Mouse (Mus musculus): ENCODE measurements around the gene Bmp6. TPM values are rescaled to one million over a fixed set of nuclear protein-coding genes. Genes with fewer than 3 reads are reported as not detected.

Bmp6 gene
- polyA plus RNA-seq, 1 experiment from 2014 or later: 0.20 TPM

DNA sequence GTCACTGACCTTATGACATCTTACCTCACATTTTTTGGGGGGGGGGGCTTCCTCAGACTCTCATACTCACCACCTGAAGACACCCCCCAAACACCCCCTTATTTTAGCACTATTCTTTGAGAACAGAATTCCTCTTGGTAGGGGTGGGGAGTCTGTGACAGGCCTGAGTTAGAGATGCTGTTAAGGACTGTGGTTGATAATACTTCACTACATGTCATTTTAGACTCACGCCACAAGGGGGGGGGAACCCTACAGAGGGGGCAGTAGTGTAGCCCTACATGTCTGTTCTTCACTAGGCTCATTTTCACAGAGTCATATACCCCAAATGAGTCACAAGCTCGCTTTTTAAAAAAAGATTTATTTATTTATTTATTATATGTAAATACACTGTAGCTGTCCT lies 1.7 kb upstream of the Bmp6 start:
- Histone ChIP-seq H3K9me3 (replicated peaks) (no peaks in the 10 kb centered on the region), H3K27ac (no peak overlapping the region), H3K4me2 (no peak overlapping the region), H3K27me3 (peaks cover 54% of the 10 kb centered on the region), H3K4me3 (replicated peaks) (no peak overlapping the region), H3K9ac (no peak overlapping the region), H3K4me1 (replicated peaks) (peaks cover 9% of the 10 kb centered on the region), H3K36me3 (no peaks in the 10 kb centered on the region)
- ATAC-seq (ENCODE audit: low read depth) (no peak), DNase-seq (no peak)
- 40% methylated on average over 2 of the region's 2 CpGs for WGBS (ENCODE audit: insufficient replicate concordance)

DNA sequence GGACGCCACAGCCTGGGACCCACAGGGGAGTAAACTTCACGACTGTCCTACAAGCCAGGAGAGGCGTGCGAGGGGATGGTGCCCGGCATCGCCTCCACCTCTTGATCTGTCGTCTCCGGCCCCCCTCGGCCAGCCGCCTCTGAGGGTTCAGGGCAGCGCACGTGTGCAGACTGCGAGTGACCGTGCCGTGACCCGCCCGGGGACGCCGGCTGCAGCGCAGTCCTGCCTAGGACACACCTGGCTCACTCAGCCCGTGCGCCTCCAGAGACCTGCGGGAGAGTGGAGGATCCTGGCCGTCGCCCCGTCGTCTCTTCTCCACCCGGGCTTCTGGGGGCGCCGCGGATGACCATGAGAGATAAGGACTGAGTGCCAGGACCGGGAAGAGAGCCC lies 519 bp downstream of the Bmp6 start:
- DNase-seq (no peak), ATAC-seq (ENCODE audit: low read depth) (no peak)
- no peak overlapping the region for H3K9ac ChIP-seq
- H3K27ac ChIP-seq: no peak overlapping the region
- peaks cover 9% of the 10 kb centered on the region for H3K4me1 ChIP-seq (replicated peaks)
- peak overlapping the region; percentile 43 for H3K4me3 ChIP-seq (replicated peaks)
- H3K4me2 ChIP-seq: peak overlapping the region; percentile 54
- H3K27me3 ChIP-seq: peaks cover 71% of the 10 kb centered on the region
- H3K36me3 ChIP-seq: no peaks in the 10 kb centered on the region
- H3K9me3 ChIP-seq (replicated peaks): no peaks in the 10 kb centered on the region
- 1% methylated on average over 32 of the region's 32 CpGs for WGBS (ENCODE audit: insufficient replicate concordance)

GRCm38 (mm10) chr13:38346096-38346915 lies 1.4 kb downstream of the Bmp6 start:
- Histone ChIP-seq H3K4me2 (peak overlapping the region; percentile 54), H3K36me3 (no peaks in the 10 kb centered on the region), H3K4me3 (replicated peaks) (peak overlapping the region; percentile 43), H3K9ac (no peak overlapping the region), H3K27ac (no peak overlapping the region), H3K4me1 (replicated peaks) (peaks cover 9% of the 10 kb centered on the region), H3K9me3 (replicated peaks) (no peaks in the 10 kb centered on the region), H3K27me3 (peaks cover 74% of the 10 kb centered on the region)
- 2% methylated on average over 63 of the region's 63 CpGs for WGBS (ENCODE audit: insufficient replicate concordance)
- ATAC-seq (ENCODE audit: low read depth): no peak
- no peak for DNase-seq

DNA sequence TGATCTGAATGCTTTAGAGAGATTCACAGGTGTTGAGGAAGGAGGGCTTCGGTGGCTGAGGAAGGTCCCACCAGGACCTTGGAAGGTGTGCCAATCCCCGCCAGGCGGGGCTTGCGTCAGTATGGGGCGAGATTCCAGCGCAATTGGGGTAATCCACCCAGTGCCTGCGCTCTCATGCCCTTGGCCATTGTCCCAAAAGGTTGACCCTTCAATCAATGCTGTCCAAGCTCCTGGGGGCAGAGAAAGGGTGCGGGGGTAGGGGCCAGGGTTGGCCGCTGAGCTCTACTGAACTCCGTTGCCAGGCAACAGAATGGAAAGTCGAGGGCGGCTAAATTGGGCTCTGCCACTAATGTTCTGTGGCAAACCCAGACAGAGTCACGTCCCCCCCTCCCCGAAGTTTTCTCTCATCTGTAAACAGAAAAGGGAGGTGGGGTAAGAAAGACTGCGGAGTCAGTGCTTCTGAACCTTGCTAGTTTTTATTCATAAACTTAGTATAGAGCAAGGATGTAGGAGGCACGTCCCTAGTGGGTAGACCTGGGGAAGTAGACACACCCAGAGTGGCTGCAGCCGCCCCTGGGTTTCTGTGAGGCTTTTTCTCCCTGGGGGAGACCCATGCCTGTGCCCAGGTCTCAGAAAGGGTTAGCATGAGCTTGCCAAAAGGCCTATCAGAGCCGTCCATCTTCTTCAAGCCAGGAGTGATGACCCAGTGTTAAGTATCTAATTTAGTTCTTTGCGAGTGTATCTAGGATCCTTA lies 2.3 kb downstream of the Bmp6 start:
- ATAC-seq (ENCODE audit: low read depth) (no peak), DNase-seq (no peak)
- Histone ChIP-seq H3K9me3 (replicated peaks) (no peaks in the 10 kb centered on the region), H3K27ac (no peak overlapping the region), H3K9ac (no peak overlapping the region), H3K27me3 (peaks cover 81% of the 10 kb centered on the region), H3K4me2 (peak overlapping the region; percentile 54), H3K36me3 (no peaks in the 10 kb centered on the region), H3K4me3 (replicated peaks) (peak overlapping the region; percentile 43), H3K4me1 (replicated peaks) (peaks cover 11% of the 10 kb centered on the region)
- 11% methylated on average over 19 of the region's 19 CpGs for WGBS (ENCODE audit: insufficient replicate concordance)

- no peak overlapping the region for H3K9ac ChIP-seq
- H3K9me3 ChIP-seq (replicated peaks): no peaks in the 10 kb centered on the region
- WGBS (ENCODE audit: insufficient replicate concordance): 38% methylated on average over 5 of the region's 5 CpGs
- no peak overlapping the region for H3K4me3 ChIP-seq (replicated peaks)
- no peak for DNase-seq
- no peak overlapping the region for H3K4me2 ChIP-seq
- peaks cover 83% of the 10 kb centered on the region for H3K27me3 ChIP-seq
- peaks cover 12% of the 10 kb centered on the region for H3K4me1 ChIP-seq (replicated peaks)
- H3K27ac ChIP-seq: no peak overlapping the region
- no peak for ATAC-seq (ENCODE audit: low read depth)
- H3K36me3 ChIP-seq: no peaks in the 10 kb centered on the region
These were observed 2.8 kb downstream of the Bmp6 start for GRCm38 (mm10) chr13:38347775-38348135.

GRCm38 (mm10) chr13:38349046-38349445 lies 4.1 kb downstream of the Bmp6 start:
- H3K36me3 ChIP-seq: no peaks in the 10 kb centered on the region
- no peak overlapping the region for H3K4me2 ChIP-seq
- peaks cover 82% of the 10 kb centered on the region for H3K27me3 ChIP-seq
- peaks cover 12% of the 10 kb centered on the region for H3K4me1 ChIP-seq (replicated peaks)
- no peak overlapping the region for H3K4me3 ChIP-seq (replicated peaks)
- no peak for ATAC-seq (ENCODE audit: low read depth)
- no peak overlapping the region for H3K27ac ChIP-seq
- no peak overlapping the region for H3K9ac ChIP-seq
- no peaks in the 10 kb centered on the region for H3K9me3 ChIP-seq (replicated peaks)
- WGBS (ENCODE audit: insufficient replicate concordance): 53% methylated on average over 4 of the region's 4 CpGs
- DNase-seq: no peak

DNA sequence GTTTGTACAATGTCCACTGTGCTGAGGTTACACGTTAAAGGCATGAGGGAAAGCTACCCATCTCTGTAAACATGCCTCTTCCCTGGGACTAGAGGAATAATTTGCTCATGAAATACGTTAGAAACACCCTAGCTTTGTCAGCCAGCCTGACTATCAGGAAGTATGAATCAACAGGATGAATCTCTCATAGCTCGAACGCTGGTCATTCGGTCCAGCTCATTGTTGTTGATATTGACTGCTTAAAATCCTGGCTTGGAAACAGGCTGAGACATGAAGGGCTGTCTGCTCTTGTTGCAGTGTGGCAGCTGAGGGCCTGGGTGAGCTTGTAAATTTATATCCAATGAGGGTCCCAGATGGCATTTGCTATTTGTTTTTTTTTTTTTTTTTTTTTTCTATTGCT lies 4.9 kb downstream of the Bmp6 start:
- 36% methylated on average over 5 of the region's 5 CpGs for WGBS (ENCODE audit: insufficient replicate concordance)
- Histone ChIP-seq H3K4me1 (replicated peaks) (peaks cover 12% of the 10 kb centered on the region), H3K9ac (no peak overlapping the region), H3K27ac (no peak overlapping the region), H3K4me3 (replicated peaks) (no peak overlapping the region), H3K27me3 (peaks cover 75% of the 10 kb centered on the region), H3K36me3 (no peaks in the 10 kb centered on the region), H3K9me3 (replicated peaks) (no peaks in the 10 kb centered on the region), H3K4me2 (no peak overlapping the region)
- no peak for DNase-seq
- no peak for ATAC-seq (ENCODE audit: low read depth)

DNA sequence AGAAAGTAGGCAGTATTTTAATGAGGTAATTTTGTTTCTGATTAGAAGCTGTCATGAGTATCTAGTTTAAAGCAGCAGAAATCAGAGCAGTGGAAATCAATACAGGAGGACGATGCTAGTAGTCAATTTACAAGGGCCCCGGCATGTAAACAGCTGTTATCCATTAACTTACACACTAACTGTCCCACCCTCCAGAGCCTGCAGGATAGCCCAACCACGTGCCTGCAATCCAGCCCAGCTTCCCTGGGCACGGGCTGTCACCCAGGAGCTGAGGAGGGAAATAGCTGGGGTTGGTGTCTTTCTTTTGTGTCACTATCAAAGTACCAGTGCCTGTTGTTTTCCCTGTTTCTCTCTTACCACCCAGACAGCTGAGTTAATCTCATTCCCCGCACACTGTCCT lies 7.1 kb downstream of the Bmp6 start:
- no peaks in the 10 kb centered on the region for H3K9me3 ChIP-seq (replicated peaks)
- peaks cover 53% of the 10 kb centered on the region for H3K27me3 ChIP-seq
- peaks cover 3% of the 10 kb centered on the region; the same call in 1 of the 2 replicates for H3K4me1 ChIP-seq (replicated peaks)
- ATAC-seq (ENCODE audit: low read depth): peak; percentile 62; the same call in 1 of the 2 replicates
- no peaks in the 10 kb centered on the region for H3K36me3 ChIP-seq
- no peak for DNase-seq
- WGBS (ENCODE audit: insufficient replicate concordance): 26% methylated on average over 5 of the region's 5 CpGs
- no peak overlapping the region for H3K9ac ChIP-seq
- H3K4me3 ChIP-seq (replicated peaks): no peak overlapping the region
- no peak overlapping the region for H3K4me2 ChIP-seq
- no peak overlapping the region for H3K27ac ChIP-seq

DNA sequence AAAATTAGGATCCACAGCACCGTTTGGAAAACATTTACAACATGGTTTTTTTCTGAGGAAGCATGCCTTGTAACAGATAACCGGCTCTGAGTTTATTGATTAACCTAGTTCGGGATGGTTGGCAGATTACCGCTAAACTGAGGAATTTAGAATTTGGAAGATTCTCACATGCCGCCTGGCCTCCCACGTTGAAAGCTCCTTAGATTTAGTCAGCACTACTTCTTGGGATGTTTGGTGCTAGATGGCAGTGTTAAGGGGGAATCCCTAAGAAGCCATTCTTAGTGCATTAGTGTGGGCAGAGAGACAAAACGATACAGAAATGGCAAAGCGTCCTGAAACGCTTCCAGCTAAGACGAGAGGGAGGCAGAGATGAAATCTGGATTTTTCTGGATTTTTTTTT lies 8.1 kb downstream of the Bmp6 start:
- H3K27ac ChIP-seq: no peak overlapping the region
- peaks cover 3% of the 10 kb centered on the region; the same call in 1 of the 2 replicates for H3K4me1 ChIP-seq (replicated peaks)
- H3K27me3 ChIP-seq: peaks cover 43% of the 10 kb centered on the region
- 50% methylated on average over 10 of the region's 10 CpGs for WGBS (ENCODE audit: insufficient replicate concordance)
- ATAC-seq (ENCODE audit: low read depth) (no peak), DNase-seq (no peak)
- no peak overlapping the region for H3K9ac ChIP-seq
- H3K36me3 ChIP-seq: no peaks in the 10 kb centered on the region
- H3K9me3 ChIP-seq (replicated peaks): no peaks in the 10 kb centered on the region
- H3K4me3 ChIP-seq (replicated peaks): no peak overlapping the region
- H3K4me2 ChIP-seq: no peak overlapping the region

- H3K4me1 ChIP-seq (replicated peaks): peaks cover 3% of the 10 kb centered on the region; the same call in 1 of the 2 replicates
- no peaks in the 10 kb centered on the region for H3K36me3 ChIP-seq
- no peak overlapping the region for H3K4me3 ChIP-seq (replicated peaks)
- ATAC-seq (ENCODE audit: low read depth) (no peak), DNase-seq (no peak)
- WGBS (ENCODE audit: insufficient replicate concordance): 29% methylated on average over 24 of the region's 24 CpGs
- H3K27me3 ChIP-seq: peaks cover 37% of the 10 kb centered on the region
- H3K27ac ChIP-seq: no peak overlapping the region
- no peak overlapping the region for H3K9ac ChIP-seq
- no peak overlapping the region; the same call in 1 of the 2 replicates for H3K4me2 ChIP-seq
- H3K9me3 ChIP-seq (replicated peaks): no peaks in the 10 kb centered on the region
These were observed 8.7 kb downstream of the Bmp6 start for GRCm38 (mm10) chr13:38353420-38354255.

- DNase-seq: no peak
- Histone ChIP-seq H3K4me2 (no peak overlapping the region), H3K27ac (no peak overlapping the region), H3K9me3 (replicated peaks) (no peaks in the 10 kb centered on the region), H3K4me1 (replicated peaks) (peaks cover 3% of the 10 kb centered on the region; the same call in 1 of the 2 replicates), H3K4me3 (replicated peaks) (no peak overlapping the region), H3K36me3 (no peaks in the 10 kb centered on the region), H3K9ac (no peak overlapping the region), H3K27me3 (peaks cover 32% of the 10 kb centered on the region)
- no peak for ATAC-seq (ENCODE audit: low read depth)
- WGBS (ENCODE audit: insufficient replicate concordance): 41% methylated on average over 1 of the region's 1 CpGs
These were observed 9.4 kb downstream of the Bmp6 start for GRCm38 (mm10) chr13:38354284-38354683.

All from liver, embryonic 13.5 days (tissue).